Mouse (Mus musculus): Measurements from ENCODE around the gene Mllt10. TPM values are rescaled to one million over a fixed set of nuclear protein-coding genes. Genes with fewer than 3 reads are reported as not detected.

Gene Mllt10
- polyA plus RNA-seq, 1 experiment from 2014 or later = 43.5 TPM

GRCm38 (mm10) chr2:18025781-18026115 is 29.3 kb upstream of the Mllt10 start:
- under 1% methylated on average over 14 of the region's 14 CpGs for WGBS
- DNase-seq (ENCODE audit: low spot score) = no peak
- H3K4me1 ChIP-seq (ENCODE audit: control insufficient read depth, insufficient read depth, low read length) = peaks cover 15% of the 10 kb centered on the region; the same call in 1 of the 2 replicates

GRCm38 (mm10) chr2:18026116-18026947 is 28.7 kb upstream of the Mllt10 start:
- H3K9ac ChIP-seq (ENCODE audit: low read length) = peak overlapping the region; percentile 94
- under 1% methylated on average over 44 of the region's 44 CpGs for WGBS
- H3K4me3 ChIP-seq (ENCODE audit: low read depth, low read length) = peak overlapping the region; percentile 63
- peak; percentile 82 for DNase-seq (ENCODE audit: low spot score)
- H3K27me3 ChIP-seq (replicated peaks; ENCODE audit: control insufficient read depth, insufficient read depth, low read length) = no peaks in the 10 kb centered on the region
- no peaks in the 10 kb centered on the region for H3K9me3 ChIP-seq (replicated peaks; ENCODE audit: control insufficient read depth, low read length)
- H3K4me2 ChIP-seq (ENCODE audit: low read length) = peak overlapping the region; percentile 99
- H3K36me3 ChIP-seq (ENCODE audit: control insufficient read depth, insufficient read depth, low read length) = no peaks in the 10 kb centered on the region
- peak overlapping the region; percentile 99 for H3K27ac ChIP-seq (ENCODE audit: low read depth, low read length)
- H3K4me1 ChIP-seq (ENCODE audit: control insufficient read depth, insufficient read depth, low read length) = peaks cover 20% of the 10 kb centered on the region
- peak; percentile 15 for ATAC-seq

More at GRCm38 (mm10) chr2:18025781-18026115, 29.3 kb upstream of the Mllt10 start:
- H3K27ac ChIP-seq (ENCODE audit: low read depth, low read length) = peak overlapping the region; percentile 99
- no peaks in the 10 kb centered on the region for H3K36me3 ChIP-seq (ENCODE audit: control insufficient read depth, insufficient read depth, low read length)
- peak overlapping the region; percentile 99 for H3K4me2 ChIP-seq (ENCODE audit: low read length)
- no peaks in the 10 kb centered on the region for H3K27me3 ChIP-seq (replicated peaks; ENCODE audit: control insufficient read depth, insufficient read depth, low read length)
- H3K4me3 ChIP-seq (ENCODE audit: low read depth, low read length) = peak overlapping the region; percentile 63
- peak overlapping the region; percentile 94 for H3K9ac ChIP-seq (ENCODE audit: low read length)
- H3K9me3 ChIP-seq (replicated peaks; ENCODE audit: control insufficient read depth, low read length) = no peaks in the 10 kb centered on the region
- ATAC-seq = no peak

- Histone ChIP-seq H3K27me3 (replicated peaks; ENCODE audit: control insufficient read depth, insufficient read depth, low read length) (no peaks in the 10 kb centered on the region), H3K4me3 (ENCODE audit: low read depth, low read length) (peak overlapping the region; percentile 63), H3K9me3 (replicated peaks; ENCODE audit: control insufficient read depth, low read length) (no peaks in the 10 kb centered on the region), H3K4me1 (ENCODE audit: control insufficient read depth, insufficient read depth, low read length) (peaks cover 29% of the 10 kb centered on the region), H3K36me3 (ENCODE audit: control insufficient read depth, insufficient read depth, low read length) (no peaks in the 10 kb centered on the region), H3K9ac (ENCODE audit: low read length) (peak overlapping the region; percentile 94), H3K27ac (ENCODE audit: low read depth, low read length) (peak overlapping the region; percentile 99), H3K4me2 (ENCODE audit: low read length) (peak overlapping the region; percentile 99)
- WGBS = under 1% methylated on average over 43 of the region's 44 CpGs
- ATAC-seq (peak; percentile 84), DNase-seq (ENCODE audit: low spot score) (peak; percentile 97)
Observed at GRCm38 (mm10) chr2:18027448-18028139, 27.4 kb upstream of the Mllt10 start.

- peak; percentile 65 for ATAC-seq
- peak overlapping the region; percentile 94 for H3K9ac ChIP-seq (ENCODE audit: low read length)
- no peaks in the 10 kb centered on the region for H3K9me3 ChIP-seq (replicated peaks; ENCODE audit: control insufficient read depth, low read length)
- H3K4me1 ChIP-seq (ENCODE audit: control insufficient read depth, insufficient read depth, low read length) = peaks cover 36% of the 10 kb centered on the region
- H3K36me3 ChIP-seq (ENCODE audit: control insufficient read depth, insufficient read depth, low read length) = no peaks in the 10 kb centered on the region
- peak overlapping the region; percentile 63 for H3K4me3 ChIP-seq (ENCODE audit: low read depth, low read length)
- peak overlapping the region; percentile 99 for H3K27ac ChIP-seq (ENCODE audit: low read depth, low read length)
- peak overlapping the region; percentile 99 for H3K4me2 ChIP-seq (ENCODE audit: low read length)
- WGBS = under 1% methylated on average over 61 of the region's 61 CpGs
- H3K27me3 ChIP-seq (replicated peaks; ENCODE audit: control insufficient read depth, insufficient read depth, low read length) = no peaks in the 10 kb centered on the region
- DNase-seq (ENCODE audit: low spot score) = peak; percentile 95
Observed at GRCm38 (mm10) chr2:18028140-18029021, 26.7 kb upstream of the Mllt10 start.

- peak overlapping the region; percentile 99 for H3K4me2 ChIP-seq (ENCODE audit: low read length)
Observed at GRCm38 (mm10) chr2:18029656-18030055, 25.4 kb upstream of the Mllt10 start.

GRCm38 (mm10) chr2:18030581-18030980 is 24.5 kb upstream of the Mllt10 start:
- DNase-seq (ENCODE audit: low spot score) = peak; percentile 84
- H3K27ac ChIP-seq (ENCODE audit: low read depth, low read length) = no peak overlapping the region

More at GRCm38 (mm10) chr2:18029656-18030055, 25.4 kb upstream of the Mllt10 start:
- DNase-seq (ENCODE audit: low spot score) (peak; percentile 43), ATAC-seq (no peak)
- H3K27me3 ChIP-seq (replicated peaks; ENCODE audit: control insufficient read depth, insufficient read depth, low read length) = no peaks in the 10 kb centered on the region
- 25% methylated on average over 7 of the region's 7 CpGs for WGBS
- H3K4me3 ChIP-seq (ENCODE audit: low read depth, low read length) = no peak overlapping the region
- H3K36me3 ChIP-seq (ENCODE audit: control insufficient read depth, insufficient read depth, low read length) = no peaks in the 10 kb centered on the region
- H3K4me1 ChIP-seq (ENCODE audit: control insufficient read depth, insufficient read depth, low read length) = peaks cover 47% of the 10 kb centered on the region
- no peak overlapping the region for H3K27ac ChIP-seq (ENCODE audit: low read depth, low read length)
- H3K9me3 ChIP-seq (replicated peaks; ENCODE audit: control insufficient read depth, low read length) = no peaks in the 10 kb centered on the region
- no peak overlapping the region for H3K9ac ChIP-seq (ENCODE audit: low read length)

GRCm38 (mm10) chr2:18031271-18031821 is 23.7 kb upstream of the Mllt10 start:
- DNase-seq (ENCODE audit: low spot score) (peak; percentile 67), ATAC-seq (no peak)
- Histone ChIP-seq H3K36me3 (ENCODE audit: control insufficient read depth, insufficient read depth, low read length) (no peaks in the 10 kb centered on the region), H3K27me3 (replicated peaks; ENCODE audit: control insufficient read depth, insufficient read depth, low read length) (no peaks in the 10 kb centered on the region), H3K9me3 (replicated peaks; ENCODE audit: control insufficient read depth, low read length) (no peaks in the 10 kb centered on the region), H3K4me3 (ENCODE audit: low read depth, low read length) (peak overlapping the region; percentile 37), H3K9ac (ENCODE audit: low read length) (peak overlapping the region; percentile 87), H3K4me1 (ENCODE audit: control insufficient read depth, insufficient read depth, low read length) (peaks cover 54% of the 10 kb centered on the region), H3K27ac (ENCODE audit: low read depth, low read length) (peak overlapping the region; percentile 63; the same call in 1 of the 2 replicates), H3K4me2 (ENCODE audit: low read length) (peak overlapping the region; percentile 99)
- 1% methylated on average over 26 of the region's 26 CpGs for WGBS

More at GRCm38 (mm10) chr2:18030581-18030980, 24.5 kb upstream of the Mllt10 start:
- ATAC-seq = no peak
- H3K4me1 ChIP-seq (ENCODE audit: control insufficient read depth, insufficient read depth, low read length) = peaks cover 52% of the 10 kb centered on the region
- H3K4me2 ChIP-seq (ENCODE audit: low read length) = peak overlapping the region; percentile 99
- H3K27me3 ChIP-seq (replicated peaks; ENCODE audit: control insufficient read depth, insufficient read depth, low read length) = no peaks in the 10 kb centered on the region
- peak overlapping the region; percentile 37; the same call in 1 of the 2 replicates for H3K4me3 ChIP-seq (ENCODE audit: low read depth, low read length)
- WGBS = 9% methylated on average over 8 of the region's 8 CpGs
- no peaks in the 10 kb centered on the region for H3K36me3 ChIP-seq (ENCODE audit: control insufficient read depth, insufficient read depth, low read length)
- peak overlapping the region; percentile 87; the same call in 1 of the 2 replicates for H3K9ac ChIP-seq (ENCODE audit: low read length)
- H3K9me3 ChIP-seq (replicated peaks; ENCODE audit: control insufficient read depth, low read length) = no peaks in the 10 kb centered on the region
